Mouse (Mus musculus) small intestine, adult 2 months (tissue): ENCODE data around the gene Olfr681. TPM values are rescaled to one million over a fixed set of nuclear protein-coding genes. Genes with fewer than 3 reads are reported as not detected.
"Not testable (repeated sequence)": the region's sequence is repeated elsewhere in the genome, so short reads cannot be mapped to it uniquely, and the experiment has no call there.

Experiments used
- H3K27ac ChIP-seq: fragments of 200-500 bp; 2 replicates; pipeline ENCODE4 v1.5.1; 2012; ENCODE audit warnings: low read depth, low read length, control low read depth, inconsistent platforms; ENCODE audit not compliant: insufficient read depth
- H3K27me3 ChIP-seq: fragments of 200-500 bp; 2 replicates; pipeline ENCODE4 v1.6.1; 2012; ENCODE audit warnings: mild to moderate bottlenecking, moderate library complexity, low read length, inconsistent platforms; ENCODE audit not compliant: control insufficient read depth, insufficient read depth
- H3K36me3 ChIP-seq: fragments of 200-500 bp; 2 replicates; pipeline ENCODE4 v1.6.1; 2012; ENCODE audit warnings: mild to moderate bottlenecking, low read length, control low read depth, inconsistent platforms; ENCODE audit not compliant: control insufficient read depth, insufficient read depth
- H3K4me1 ChIP-seq: fragments of 200-500 bp; 2 replicates; pipeline ENCODE4 v1.6.1; 2012; ENCODE audit warnings: low read length, inconsistent platforms, mixed read lengths; ENCODE audit not compliant: control insufficient read depth, insufficient read depth, insufficient read length
- H3K4me3 ChIP-seq: fragments of 200-500 bp; 2 replicates; pipeline ENCODE4 v1.5.1; 2012; ENCODE audit warnings: low read depth, mild to moderate bottlenecking, control low read depth, inconsistent platforms, low read length, moderate library complexity
- CTCF ChIP-seq: fragments of 200-500 bp; IDR thresholded peaks from 2 replicates; pipeline ENCODE4 v1.5.1; 2012; ENCODE audit warnings: low read depth, mild to moderate bottlenecking, control low read depth, inconsistent platforms, low read length, moderate library complexity, mixed read lengths; ENCODE audit not compliant: insufficient replicate concordance, insufficient read length; ENCODE audit errors: extremely low read depth
- POLR2A ChIP-seq: fragments of 200-500 bp; IDR thresholded peaks from 2 replicates; pipeline ENCODE4 v1.6.1; 2012; ENCODE audit warnings: low read depth, mild to moderate bottlenecking, control low read depth, inconsistent platforms, low read length, moderate library complexity
- WGBS: fragments of 180-500 bp; shearing (Covaris S2); methylation state at CpG from one replicate; pipeline ENCODE4 v1.1.7; 2018; 5-methylcytosine and 5-hydroxymethylcytosine counted together
- polyA plus RNA-seq: library from polyadenylated mRNA; depleted of rRNA; stranded (reverse); fragments of >200 nt; gene quantifications from 2 replicates; pipeline ENCODE4 v1.2.3, GENCODE M21; 2012; rRNA removed

The Olfr681 gene
- polyA plus RNA-seq, result not detected in 2 replicates

GRCm38 (mm10) chr7:105116536-105116935 lies at the start of gene Olfr681:
Gene Olfr681 (plus strand): TSS chr7:105116836.
- H3K4me1 ChIP-seq, result no peaks in the 10 kb centered on the region
- TF ChIP-seq POLR2A (no peak), CTCF (no peak)
- no peaks in the 10 kb centered on the region for H3K36me3 ChIP-seq

GRCm38 (mm10) chr7:105080905-105081304 lies 35.7 kb upstream of the Olfr681 start, which contains the start of gene Olfr679:
Gene Olfr679 (plus strand): TSS chr7:105081205.
- WGBS, result 39% methylated on average over 1 of the region's 1 CpGs
- H3K27me3 ChIP-seq, result no peaks in the 10 kb centered on the region
- H3K27ac ChIP-seq, result no peak within 1 kb of the TSS
- H3K4me1 ChIP-seq, result no peaks in the 10 kb centered on the region
- no peak within 1 kb of the TSS for H3K4me3 ChIP-seq
- no peaks in the 10 kb centered on the region for H3K36me3 ChIP-seq
- TF ChIP-seq POLR2A, result no peak
- no peak for TF ChIP-seq CTCF

More at GRCm38 (mm10) chr7:105116536-105116935, at the start of gene Olfr681:
- no peak within 1 kb of the TSS for H3K4me3 ChIP-seq
- H3K27ac ChIP-seq, result no peak within 1 kb of the TSS
- no peaks in the 10 kb centered on the region for H3K27me3 ChIP-seq

- H3K4me3 ChIP-seq, H3K27ac ChIP-seq, H3K4me1 ChIP-seq, H3K36me3 ChIP-seq, H3K27me3 ChIP-seq: not testable (repeated sequence)
Measured at GRCm38 (mm10) chr7:105092717-105093116, 23.9 kb upstream of the Olfr681 start, which contains the start of gene Olfr680-ps1. Gene Olfr680-ps1 (minus strand): TSS chr7:105092817.

- Histone ChIP-seq H3K36me3 (no peaks in the 10 kb centered on the region), H3K4me1 (no peaks in the 10 kb centered on the region), H3K27me3 (no peaks in the 10 kb centered on the region), H3K4me3 (no peak overlapping the region), H3K27ac (no peak overlapping the region)
- WGBS, result 72% methylated on average over 2 of the region's 2 CpGs
- TF ChIP-seq POLR2A, result no peak
Measured at GRCm38 (mm10) chr7:105141275-105141674, 24.6 kb downstream of the Olfr681 start.

GRCm38 (mm10) chr7:105146912-105147311 lies 30.3 kb downstream of the Olfr681 start, which contains the start of gene Olfr683:
Gene Olfr683 (minus strand): TSS chr7:105147012.
- TF ChIP-seq POLR2A (no peak), CTCF (no peak)
- no peaks in the 10 kb centered on the region for H3K27me3 ChIP-seq
- no peaks in the 10 kb centered on the region for H3K36me3 ChIP-seq
- H3K4me1 ChIP-seq, result no peaks in the 10 kb centered on the region
- H3K27ac ChIP-seq, result no peak within 1 kb of the TSS
- no peak within 1 kb of the TSS for H3K4me3 ChIP-seq
- WGBS, result 62% methylated on average over 1 of the region's 1 CpGs

- TF ChIP-seq CTCF (no peak), POLR2A (no peak)
- no peak within 1 kb of the TSS for H3K4me3 ChIP-seq
- 51% methylated on average over 1 of the region's 1 CpGs for WGBS
- H3K4me1 ChIP-seq, result no peaks in the 10 kb centered on the region
- H3K27me3 ChIP-seq, result no peaks in the 10 kb centered on the region
- H3K36me3 ChIP-seq, result no peaks in the 10 kb centered on the region
- H3K27ac ChIP-seq, result no peak within 1 kb of the TSS
Measured at GRCm38 (mm10) chr7:105163553-105163952, 46.9 kb downstream of the Olfr681 start, which contains the start of gene Olfr684. Gene Olfr684 (minus strand): TSS chr7:105163653.

GRCm38 (mm10) chr7:105170773-105171172 lies 54.1 kb downstream of the Olfr681 start:
- TF ChIP-seq CTCF, result no peak
- TF ChIP-seq POLR2A, result no peak
- Histone ChIP-seq H3K4me1 (no peaks in the 10 kb centered on the region), H3K27ac (no peak overlapping the region), H3K36me3 (no peaks in the 10 kb centered on the region), H3K4me3 (no peak overlapping the region), H3K27me3 (no peaks in the 10 kb centered on the region)
- WGBS, result 48% methylated on average over 4 of the region's 4 CpGs

Other genes starting within 250 kb of the Olfr681 start
- not detected in 2 replicates for gene Olfr665, start 238.8 kb upstream of the Olfr681 start, polyA plus RNA-seq
- not detected in 2 replicates for gene Olfr666, start 220.9 kb upstream of the Olfr681 start, polyA plus RNA-seq
- not detected in 2 replicates for gene Olfr667, start 195.4 kb upstream of the Olfr681 start, polyA plus RNA-seq
- not detected in 2 replicates for gene Olfr668, start 188.8 kb upstream of the Olfr681 start, polyA plus RNA-seq
- not detected in 2 replicates for gene Olfr669, start 182.6 kb upstream of the Olfr681 start, polyA plus RNA-seq
- gene Olfr670, start 154.2 kb upstream of the Olfr681 start, polyA plus RNA-seq, result not detected in 2 replicates
- not detected in 2 replicates for gene Olfr671, start 137.7 kb upstream of the Olfr681 start, polyA plus RNA-seq
- gene Olfr672, start 114.8 kb upstream of the Olfr681 start, polyA plus RNA-seq, result not detected in 2 replicates
- gene Olfr675, start 88.4 kb upstream of the Olfr681 start, polyA plus RNA-seq, result not detected in 2 replicates
- not detected in 2 replicates for gene Olfr676, start 84.1 kb upstream of the Olfr681 start, polyA plus RNA-seq
- not detected in 2 replicates for gene Olfr677, start 65.5 kb upstream of the Olfr681 start, polyA plus RNA-seq
- not detected in 2 replicates for gene Olfr678, start 52.4 kb upstream of the Olfr681 start, polyA plus RNA-seq
- not detected in 2 replicates for gene Olfr679, start 35.6 kb upstream of the Olfr681 start, polyA plus RNA-seq
- gene Olfr680-ps1, start 24.0 kb upstream of the Olfr681 start, polyA plus RNA-seq, result not detected in 2 replicates
- not detected in 2 replicates for gene Olfr683, start 30.2 kb downstream of the Olfr681 start, polyA plus RNA-seq
- not detected in 2 replicates for gene Olfr684, start 46.8 kb downstream of the Olfr681 start, polyA plus RNA-seq
- gene Olfr685, start 69.2 kb downstream of the Olfr681 start, polyA plus RNA-seq, result not detected in 2 replicates
- not detected in 2 replicates for gene Olfr686, start 90.6 kb downstream of the Olfr681 start, polyA plus RNA-seq
- not detected in 2 replicates for gene Olfr688, start 171.3 kb downstream of the Olfr681 start, polyA plus RNA-seq
- not detected in 2 replicates for gene Olfr689, start 194.3 kb downstream of the Olfr681 start, polyA plus RNA-seq
- not detected in 2 replicates for gene Olfr690, start 217.3 kb downstream of the Olfr681 start, polyA plus RNA-seq
- not detected in 2 replicates for gene Olfr691, start 225.4 kb downstream of the Olfr681 start, polyA plus RNA-seq